Mouse (Mus musculus) lung, embryonic 15.5 days (tissue): ENCODE data around the gene Ctns. TPM values are rescaled to one million over a fixed set of nuclear protein-coding genes. Genes with fewer than 3 reads are reported as not detected.

Experiments used
- ATAC-seq: fragments of 200-750 bp; cut with Nextera tagmentation; 2 replicates; pipeline ENCODE4 v1.8.0; 2017; ENCODE audit warnings: moderate number of reproducible peaks, borderline replicate concordance; ENCODE audit not compliant: low FRiP score, low TSS enrichment; ENCODE audit errors: extremely low read depth
- H3K27ac ChIP-seq: fragments of 300-500 bp; sonication (generic); 2 replicates; pipeline ENCODE4 v1.5.1; 2015; ENCODE audit warnings: moderate library complexity, mild to moderate bottlenecking, inconsistent platforms
- H3K27me3 ChIP-seq: fragments of 300-500 bp; sonication (generic); 2 replicates; pipeline ENCODE4 v1.6.1; 2015; ENCODE audit warnings: inconsistent platforms
- H3K36me3 ChIP-seq: fragments of 300-500 bp; sonication (generic); 2 replicates; pipeline ENCODE4 v1.6.1; 2015; ENCODE audit warnings: inconsistent platforms
- H3K4me1 ChIP-seq: fragments of 300-500 bp; sonication (generic); 2 replicates; pipeline ENCODE4 v1.6.1; 2015; ENCODE audit warnings: inconsistent platforms
- H3K4me2 ChIP-seq: fragments of 300-500 bp; sonication (generic); 2 replicates; pipeline ENCODE4 v1.6.1; 2015; ENCODE audit warnings: inconsistent platforms, mild to moderate bottlenecking, moderate library complexity
- H3K4me3 ChIP-seq: fragments of 300-500 bp; sonication (generic); 2 replicates; pipeline ENCODE4 v1.5.1; 2015; ENCODE audit warnings: mild to moderate bottlenecking, inconsistent platforms
- H3K9ac ChIP-seq: fragments of 300-500 bp; sonication (generic); 2 replicates; pipeline ENCODE4 v1.6.1; 2015; ENCODE audit warnings: inconsistent platforms
- H3K9me3 ChIP-seq: fragments of 300-500 bp; sonication (generic); 2 replicates; pipeline ENCODE4 v1.6.1; 2016; ENCODE audit warnings: inconsistent platforms
- WGBS: fragments of 180-500 bp; shearing (Covaris S2); methylation state at CpG from one replicate; pipeline ENCODE4 v1.1.7; 2015; 5-methylcytosine and 5-hydroxymethylcytosine counted together
- polyA plus RNA-seq: library from polyadenylated mRNA; unstranded; fragments of >200 nt; fragmentation: Nextera tagmentation; extraction: Ambion mirVana; gene quantifications from 2 replicates; pipeline ENCODE4 v1.2.1, GENCODE M21; 2015

The Ctns gene
- polyA plus RNA-seq, 1 experiment from 2014 or later: 12.8 TPM

DNA sequence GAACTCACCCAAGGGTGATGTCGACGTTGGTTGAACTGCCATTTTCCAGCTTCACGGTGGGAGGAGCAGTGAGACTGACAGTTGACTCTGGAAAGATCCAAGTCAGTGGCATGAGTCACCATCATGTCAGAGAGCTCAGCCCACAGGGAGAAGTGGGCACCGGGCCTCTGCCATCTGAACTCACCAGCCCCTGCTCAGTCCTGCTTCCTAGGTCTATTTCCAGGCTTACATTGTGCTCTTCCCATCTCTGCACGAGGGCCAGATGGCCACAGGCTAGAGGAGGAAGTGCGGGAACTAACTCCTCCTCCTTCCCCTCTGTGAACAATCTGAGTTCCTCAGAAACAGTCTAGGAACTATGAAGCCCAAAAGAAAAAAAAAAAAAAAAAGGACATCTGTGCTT lies 5.8 kb downstream of the Ctns start:
- no peak for ATAC-seq
- Histone ChIP-seq H3K36me3 (no peaks in the 10 kb centered on the region), H3K4me2 (no peak overlapping the region), H3K27me3 (no peaks in the 10 kb centered on the region), H3K4me1 (0 out of 2 replicates have a peak, but pooled peaks cover 2% of the 10 kb centered on the region), H3K27ac (no peak overlapping the region), H3K9me3 (no peaks in the 10 kb centered on the region), H3K4me3 (no peak overlapping the region), H3K9ac (no peak overlapping the region)
- WGBS: 61% methylated on average over 6 of the region's 6 CpGs

DNA sequence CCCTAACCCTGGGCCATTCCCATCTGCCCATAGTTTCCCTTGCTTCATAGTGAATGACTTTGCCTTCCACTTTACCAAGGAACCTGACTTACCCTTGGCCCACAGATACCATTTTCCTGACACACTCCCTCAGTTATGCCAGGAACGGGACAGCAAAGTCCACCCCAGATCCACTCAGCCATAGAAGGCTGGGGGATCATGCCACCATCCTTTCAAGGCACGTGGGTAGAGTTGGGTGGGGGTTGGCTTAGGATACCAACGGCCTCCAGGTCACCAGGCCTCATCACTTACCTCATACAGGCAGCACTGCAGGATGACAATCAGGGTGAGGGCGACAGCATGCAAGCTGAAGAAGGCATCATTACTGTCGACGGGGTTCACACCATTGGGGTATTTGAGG lies 11.6 kb downstream of the Ctns start:
- H3K4me3 ChIP-seq: no peak overlapping the region
- H3K9ac ChIP-seq: no peak overlapping the region
- WGBS: 84% methylated on average over 6 of the region's 6 CpGs
- peaks cover 25% of the 10 kb centered on the region for H3K36me3 ChIP-seq
- no peaks in the 10 kb centered on the region for H3K27me3 ChIP-seq
- no peak; the same call in 1 of the 2 replicates for ATAC-seq
- H3K27ac ChIP-seq: no peak overlapping the region
- H3K4me1 ChIP-seq: no peaks in the 10 kb centered on the region
- no peaks in the 10 kb centered on the region for H3K9me3 ChIP-seq
- no peak overlapping the region for H3K4me2 ChIP-seq

- 87% methylated on average over 10 of the region's 10 CpGs for WGBS
- H3K27me3 ChIP-seq: no peaks in the 10 kb centered on the region
- H3K9me3 ChIP-seq: no peaks in the 10 kb centered on the region
- no peak overlapping the region for H3K4me3 ChIP-seq
- no peak for ATAC-seq
- H3K27ac ChIP-seq: no peak overlapping the region
- H3K4me2 ChIP-seq: no peak overlapping the region
- H3K4me1 ChIP-seq: no peaks in the 10 kb centered on the region
- no peak overlapping the region for H3K9ac ChIP-seq
- H3K36me3 ChIP-seq: peaks cover 29% of the 10 kb centered on the region
These were observed 12.8 kb downstream of the Ctns start for GRCm38 (mm10) chr11:73185872-73186615.

GRCm38 (mm10) chr11:73177895-73178294 lies 20.9 kb downstream of the Ctns start:
- peaks cover 14% of the 10 kb centered on the region for H3K36me3 ChIP-seq

DNA sequence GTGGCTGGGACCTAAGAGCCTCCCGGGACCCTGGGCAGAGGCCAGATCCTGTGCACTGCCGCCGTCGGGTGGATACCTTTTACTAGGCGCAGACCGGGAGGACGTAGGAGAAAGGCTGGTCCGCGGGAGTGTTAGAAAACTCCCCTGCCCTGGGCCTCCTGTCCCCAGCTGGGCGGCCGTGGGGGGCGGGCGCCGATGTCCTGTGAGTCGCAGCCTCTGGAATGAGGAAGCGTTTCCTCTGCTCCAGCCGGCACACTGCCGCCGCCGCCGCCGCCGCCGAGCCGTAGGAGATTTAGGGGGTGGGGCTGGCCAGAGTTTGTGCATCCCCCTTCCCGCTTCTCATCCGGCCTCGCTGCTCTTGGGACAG lies 21.4 kb downstream of the Ctns start:
- peak overlapping the region; percentile 79 for H3K4me2 ChIP-seq
- peaks cover 37% of the 10 kb centered on the region for H3K4me1 ChIP-seq
- H3K4me3 ChIP-seq: peak overlapping the region; percentile 93
- peak overlapping the region; percentile 99 for H3K27ac ChIP-seq
- peak overlapping the region; percentile 87 for H3K9ac ChIP-seq
- WGBS: under 1% methylated on average over 28 of the region's 28 CpGs
- no peaks in the 10 kb centered on the region for H3K9me3 ChIP-seq
- H3K27me3 ChIP-seq: no peaks in the 10 kb centered on the region
- peak; percentile 90 for ATAC-seq
- peaks cover 14% of the 10 kb centered on the region for H3K36me3 ChIP-seq

More at GRCm38 (mm10) chr11:73177895-73178294, 20.9 kb downstream of the Ctns start:
- H3K27me3 ChIP-seq: no peaks in the 10 kb centered on the region
- H3K4me2 ChIP-seq: peak overlapping the region; percentile 79
- no peaks in the 10 kb centered on the region for H3K9me3 ChIP-seq
- H3K9ac ChIP-seq: peak overlapping the region; percentile 87
- ATAC-seq: no peak
- WGBS: 0% methylated on average over 2 of the region's 2 CpGs
- peak overlapping the region; percentile 93 for H3K4me3 ChIP-seq
- peaks cover 33% of the 10 kb centered on the region for H3K4me1 ChIP-seq
- H3K27ac ChIP-seq: peak overlapping the region; percentile 99

DNA sequence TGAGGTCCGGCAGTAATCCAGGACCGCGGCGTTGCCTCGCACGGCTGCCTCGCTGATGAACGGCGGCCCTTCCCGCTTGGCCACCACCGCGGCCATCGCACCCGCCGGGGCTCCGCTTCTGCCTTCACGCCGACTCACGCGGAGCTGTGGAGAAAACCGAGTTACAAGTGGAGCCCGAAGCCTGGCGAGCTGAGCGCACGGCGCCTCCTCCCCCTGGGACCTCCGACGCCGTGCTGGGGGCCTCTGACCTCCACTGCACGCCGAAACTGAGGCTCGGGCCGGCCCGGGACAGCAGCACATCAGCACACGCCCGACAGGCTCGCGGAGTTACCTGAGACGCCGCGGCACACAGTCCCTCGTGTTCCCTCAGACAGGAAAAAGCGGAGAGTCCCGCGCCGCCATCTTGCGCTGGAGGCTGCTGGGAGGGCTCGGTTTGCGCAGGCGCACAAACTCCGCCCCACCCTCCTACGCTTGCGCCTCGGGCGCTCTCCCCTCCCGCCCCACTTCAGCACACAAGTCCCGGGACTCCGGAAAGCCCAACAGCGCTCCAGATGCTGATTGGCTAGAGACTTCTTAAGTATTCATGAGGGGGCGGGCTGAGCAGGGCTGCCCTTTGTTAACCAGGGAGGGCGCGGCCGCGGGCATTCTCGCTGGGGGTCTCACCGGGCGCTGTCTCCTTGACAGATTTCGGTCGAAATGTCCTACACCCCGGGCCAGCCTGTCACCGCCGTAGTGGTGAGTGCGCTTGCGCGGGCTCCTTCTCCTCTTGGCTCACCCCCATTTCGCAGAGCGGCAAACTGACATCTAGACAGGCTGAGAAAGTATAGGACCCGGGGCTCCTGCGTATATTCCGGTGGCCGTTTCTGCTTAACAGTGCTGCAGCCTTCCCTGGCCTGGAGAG lies 22.0 kb downstream of the Ctns start, which contains the start of the genes Emc6 and Tax1bp3:
Gene Emc6 (minus strand): TSS at position 430 of the 901 bp plus-strand sequence.
Gene Tax1bp3 (plus strand): TSS at position 476 of the 901 bp plus-strand sequence.
- Histone ChIP-seq H3K27ac (peak within 1 kb of the TSS; percentile 99), H3K4me2 (peak within 1 kb of the TSS; percentile 79), H3K9me3 (no peaks in the 10 kb centered on the region), H3K27me3 (no peaks in the 10 kb centered on the region), H3K36me3 (peaks cover 9% of the 10 kb centered on the region), H3K9ac (peak within 1 kb of the TSS; percentile 94), H3K4me1 (peaks cover 43% of the 10 kb centered on the region), H3K4me3 (peak within 1 kb of the TSS; percentile 93)
- WGBS: under 1% methylated on average over 81 of the region's 81 CpGs
- peak; percentile 98 for ATAC-seq

DNA sequence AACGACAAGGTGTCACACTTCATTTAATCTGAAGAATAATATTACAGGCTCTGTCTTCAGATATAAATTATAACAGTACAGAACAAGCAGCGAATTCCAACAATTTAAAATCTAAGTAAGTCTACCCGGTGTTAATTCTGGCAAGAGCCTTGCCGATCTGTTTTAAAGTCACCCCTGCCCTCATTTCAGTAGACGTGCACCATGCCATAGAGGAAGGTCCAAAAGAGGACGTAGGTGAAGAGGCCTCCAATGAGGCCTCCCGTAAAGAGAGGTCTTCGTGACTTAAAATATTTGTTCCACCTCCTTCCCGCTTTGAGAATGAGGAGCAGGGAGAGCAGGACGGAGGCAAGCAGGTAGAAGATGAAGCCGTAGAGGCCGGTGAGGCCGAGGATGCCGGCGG lies 22.7 kb downstream of the Ctns start:
- ATAC-seq: no peak
- H3K4me1 ChIP-seq: peaks cover 50% of the 10 kb centered on the region
- H3K4me3 ChIP-seq: peak overlapping the region; percentile 93
- WGBS: under 1% methylated on average over 15 of the region's 15 CpGs
- H3K27me3 ChIP-seq: no peaks in the 10 kb centered on the region
- H3K27ac ChIP-seq: peak overlapping the region; percentile 90
- no peaks in the 10 kb centered on the region for H3K9me3 ChIP-seq
- H3K36me3 ChIP-seq: peaks cover 9% of the 10 kb centered on the region
- H3K4me2 ChIP-seq: peak overlapping the region; percentile 58
- H3K9ac ChIP-seq: peak overlapping the region; percentile 94

- peak overlapping the region; percentile 93 for H3K4me3 ChIP-seq
- H3K27me3 ChIP-seq: no peaks in the 10 kb centered on the region
- ATAC-seq: no peak
- H3K27ac ChIP-seq: peak overlapping the region; percentile 90
- no peaks in the 10 kb centered on the region for H3K9me3 ChIP-seq
- peaks cover 9% of the 10 kb centered on the region for H3K36me3 ChIP-seq
- H3K4me2 ChIP-seq: peak overlapping the region; percentile 58
- peak overlapping the region; percentile 94 for H3K9ac ChIP-seq
- peaks cover 54% of the 10 kb centered on the region for H3K4me1 ChIP-seq
- 24% methylated on average over 8 of the region's 8 CpGs for WGBS
These were observed 23.2 kb downstream of the Ctns start for GRCm38 (mm10) chr11:73175612-73176011.

GRCm38 (mm10) chr11:73172186-73172585 lies 26.7 kb downstream of the Ctns start:
- peak overlapping the region; percentile 65 for H3K27ac ChIP-seq
- H3K36me3 ChIP-seq: peaks cover 5% of the 10 kb centered on the region
- H3K27me3 ChIP-seq: no peaks in the 10 kb centered on the region
- no peak overlapping the region for H3K4me3 ChIP-seq
- no peaks in the 10 kb centered on the region for H3K9me3 ChIP-seq
- peaks cover 43% of the 10 kb centered on the region for H3K4me1 ChIP-seq
- no peak for ATAC-seq
- H3K9ac ChIP-seq: no peak overlapping the region
- peak overlapping the region; percentile 9; the same call in 1 of the 2 replicates for H3K4me2 ChIP-seq
- WGBS: 26% methylated on average over 5 of the region's 5 CpGs

DNA sequence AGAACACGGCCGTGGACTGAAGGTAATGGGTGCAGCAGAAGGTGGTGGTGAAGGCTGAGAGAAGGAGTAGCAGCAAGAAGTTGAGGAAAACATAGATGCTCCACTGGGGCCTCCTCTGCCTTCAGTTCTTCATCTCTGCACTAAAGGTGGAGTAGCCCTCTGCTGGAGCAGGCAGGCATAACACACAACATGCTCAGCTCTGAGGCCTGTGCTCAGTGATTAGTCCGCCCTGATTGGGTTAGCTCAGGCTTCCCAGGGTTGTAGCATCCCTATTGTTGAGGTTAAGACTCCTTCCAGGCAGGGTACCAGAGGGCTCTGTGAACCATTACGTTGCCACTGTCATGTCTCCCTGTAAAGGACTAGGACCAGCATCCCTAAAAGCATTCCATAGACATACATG lies 29.6 kb downstream of the Ctns start:
- H3K9me3 ChIP-seq: no peaks in the 10 kb centered on the region
- no peaks in the 10 kb centered on the region for H3K27me3 ChIP-seq
- no peak overlapping the region for H3K4me2 ChIP-seq
- H3K36me3 ChIP-seq: peaks cover 2% of the 10 kb centered on the region; the same call in 1 of the 2 replicates
- no peak overlapping the region for H3K4me3 ChIP-seq
- H3K9ac ChIP-seq: no peak overlapping the region
- H3K27ac ChIP-seq: no peak overlapping the region
- WGBS: 35% methylated on average over 4 of the region's 4 CpGs
- ATAC-seq: no peak
- peaks cover 31% of the 10 kb centered on the region for H3K4me1 ChIP-seq

GRCm38 (mm10) chr11:73168576-73168975 lies 30.3 kb downstream of the Ctns start:
- Histone ChIP-seq H3K27ac (no peak overlapping the region), H3K4me3 (no peak overlapping the region), H3K36me3 (no peaks in the 10 kb centered on the region; the same call in 1 of the 2 replicates), H3K4me1 (peaks cover 31% of the 10 kb centered on the region), H3K4me2 (no peak overlapping the region), H3K9me3 (no peaks in the 10 kb centered on the region), H3K9ac (no peak overlapping the region), H3K27me3 (no peaks in the 10 kb centered on the region)
- WGBS: 77% methylated on average over 6 of the region's 6 CpGs
- no peak for ATAC-seq
